Mouse (Mus musculus) cerebellum, adult 11 months (tissue): ENCODE data around the gene Mamstr.

Experiments
- DNase-seq: peaks from one replicate; pipeline ENCODE4 v3.0.0; 2022

Mamstr gene

DNA sequence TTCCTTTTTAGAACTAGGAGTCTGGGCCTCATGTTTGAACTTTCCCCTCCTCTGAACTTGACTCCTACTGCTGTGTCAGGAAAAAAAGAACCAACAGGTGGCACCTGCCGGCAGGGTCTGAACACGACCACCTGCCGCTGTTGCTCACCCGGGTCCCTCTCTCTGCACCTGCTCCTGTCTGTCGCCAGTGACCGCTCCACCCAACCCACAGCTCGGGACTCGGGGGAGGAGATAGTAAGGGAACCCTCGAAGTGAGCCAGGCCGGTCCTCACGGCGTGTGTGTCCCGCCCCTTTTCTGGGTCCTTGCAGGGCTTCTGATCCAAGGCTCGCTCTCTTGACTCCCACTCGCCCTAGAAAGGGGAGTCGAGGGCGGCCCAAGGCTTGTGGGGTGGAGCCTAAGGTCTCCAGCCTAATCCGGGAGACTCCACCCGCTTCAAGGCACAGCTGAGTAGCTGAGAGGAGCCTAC lies at the start of gene Mamstr:
Mamstr (plus strand) TSS at position 417 of the 467 bp plus-strand sequence.
- peak; percentile 49 for DNase-seq

GRCm38 (mm10) chr7:45590874-45591273 lies 48.9 kb upstream of the Mamstr start:
- DNase-seq, result no peak

GRCm38 (mm10) chr7:45591880-45592279 lies 47.9 kb upstream of the Mamstr start:
- no peak for DNase-seq

DNA sequence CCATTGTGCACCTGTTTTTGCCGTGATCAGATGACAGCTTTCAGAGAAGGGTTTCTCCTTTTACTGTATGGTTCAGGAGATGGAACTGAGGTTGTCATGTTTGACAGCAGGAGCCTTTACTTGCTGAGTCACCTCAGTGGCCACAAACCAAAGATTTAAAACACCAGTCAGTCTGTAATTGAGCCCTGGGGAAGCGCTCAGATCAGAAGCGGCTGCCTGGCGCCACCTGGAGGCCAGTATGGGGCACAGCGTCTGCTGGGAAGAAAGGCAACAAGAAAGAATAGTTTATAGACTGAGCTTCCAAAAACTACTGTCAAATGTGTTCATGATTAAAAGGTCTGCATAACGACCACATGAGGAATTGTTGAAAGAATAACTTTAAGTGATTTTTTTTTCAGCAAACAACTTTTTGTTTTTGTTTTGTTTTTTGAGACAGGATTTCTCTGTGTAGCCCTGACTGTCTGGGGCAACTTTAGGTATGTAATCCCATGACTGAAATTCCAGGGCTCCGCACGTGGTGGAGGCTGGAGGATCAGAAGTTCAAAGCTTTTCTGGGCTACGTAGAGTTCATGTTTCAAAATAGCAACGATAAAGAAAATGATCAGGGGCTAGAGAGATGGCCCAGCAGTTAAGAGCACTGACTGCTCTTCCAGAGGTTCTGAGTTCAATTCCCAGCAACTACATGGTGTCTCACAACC lies 46.5 kb upstream of the Mamstr start:
- DNase-seq, result peak; percentile 67

DNA sequence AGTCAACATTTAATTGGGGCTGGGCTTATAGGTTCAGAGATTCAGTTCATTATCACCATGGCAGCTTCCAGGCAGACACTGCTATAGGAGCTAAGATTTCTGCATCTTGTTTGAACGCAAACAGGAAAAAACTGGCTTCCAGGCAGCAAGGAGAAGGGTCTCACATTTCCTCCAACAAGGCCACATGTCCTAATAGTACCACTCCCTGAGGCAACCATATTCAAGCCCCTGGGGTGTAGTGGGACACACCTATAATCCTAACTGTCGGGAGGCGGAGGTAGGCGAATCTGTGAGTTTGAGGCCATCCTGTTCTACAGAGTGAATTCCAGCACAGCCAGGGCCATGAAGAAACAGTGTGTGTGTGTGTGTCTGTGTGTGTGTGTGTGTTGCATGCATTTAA lies 44.6 kb upstream of the Mamstr start:
- no peak for DNase-seq

- no peak for DNase-seq
These were observed 43.7 kb upstream of the Mamstr start for GRCm38 (mm10) chr7:45596107-45596506.

- DNase-seq, result no peak
These were observed 42.8 kb upstream of the Mamstr start for GRCm38 (mm10) chr7:45597013-45597412.

DNA sequence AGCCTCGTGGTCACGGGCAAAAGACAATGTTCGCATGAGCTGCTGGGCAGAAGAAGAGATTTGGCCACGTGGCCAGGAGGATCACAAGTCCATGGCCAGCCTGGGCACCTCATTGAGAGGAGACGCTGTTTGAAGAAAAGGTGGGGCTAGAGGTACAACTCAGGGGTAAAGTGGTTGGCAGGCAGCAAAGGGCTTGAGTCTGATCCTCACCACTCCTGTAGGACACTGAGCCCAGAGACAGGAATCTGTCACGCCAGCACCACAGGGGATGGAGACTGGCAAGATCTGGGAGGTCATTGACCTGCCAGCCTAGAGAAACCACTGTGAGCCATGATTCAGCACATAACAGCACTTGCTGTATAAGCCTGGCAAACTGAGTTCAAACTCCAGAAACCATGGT lies 42.2 kb upstream of the Mamstr start:
- DNase-seq, result no peak

GRCm38 (mm10) chr7:45598960-45599879 lies 40.6 kb upstream of the Mamstr start:
- DNase-seq, result no peak

DNA sequence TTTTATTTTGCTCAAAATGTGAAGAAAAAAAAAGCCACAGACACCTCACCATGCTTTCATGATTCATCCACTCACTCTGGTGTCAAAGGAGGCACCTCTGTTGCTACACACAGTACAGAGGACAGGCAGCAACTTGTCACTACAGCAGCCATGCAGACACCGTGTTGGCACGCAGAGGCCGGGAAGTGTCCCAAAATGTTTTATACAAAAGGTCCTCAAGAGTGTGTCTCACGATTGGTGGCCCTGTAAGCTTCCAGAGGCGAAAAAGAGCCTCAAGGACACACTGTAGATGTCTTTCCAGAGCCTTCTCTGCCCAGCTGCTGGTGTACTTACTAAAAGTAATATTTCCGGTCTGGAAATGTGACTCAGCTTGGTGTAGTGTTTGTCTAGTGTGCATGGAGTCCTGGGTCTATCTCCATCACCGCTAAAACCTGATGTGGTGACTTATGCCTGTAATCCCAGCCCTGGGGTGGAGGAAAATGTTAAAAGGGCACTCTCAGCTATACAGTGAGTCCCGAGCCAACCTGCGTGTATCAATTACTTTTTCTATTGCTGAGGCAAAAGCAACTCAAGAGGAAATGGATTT lies 34.0 kb upstream of the Mamstr start:
- DNase-seq, result no peak

GRCm38 (mm10) chr7:45609511-45609910 lies 30.3 kb upstream of the Mamstr start:
- no peak for DNase-seq

- no peak for DNase-seq
These were observed 23.5 kb upstream of the Mamstr start for GRCm38 (mm10) chr7:45616277-45616676.

DNA sequence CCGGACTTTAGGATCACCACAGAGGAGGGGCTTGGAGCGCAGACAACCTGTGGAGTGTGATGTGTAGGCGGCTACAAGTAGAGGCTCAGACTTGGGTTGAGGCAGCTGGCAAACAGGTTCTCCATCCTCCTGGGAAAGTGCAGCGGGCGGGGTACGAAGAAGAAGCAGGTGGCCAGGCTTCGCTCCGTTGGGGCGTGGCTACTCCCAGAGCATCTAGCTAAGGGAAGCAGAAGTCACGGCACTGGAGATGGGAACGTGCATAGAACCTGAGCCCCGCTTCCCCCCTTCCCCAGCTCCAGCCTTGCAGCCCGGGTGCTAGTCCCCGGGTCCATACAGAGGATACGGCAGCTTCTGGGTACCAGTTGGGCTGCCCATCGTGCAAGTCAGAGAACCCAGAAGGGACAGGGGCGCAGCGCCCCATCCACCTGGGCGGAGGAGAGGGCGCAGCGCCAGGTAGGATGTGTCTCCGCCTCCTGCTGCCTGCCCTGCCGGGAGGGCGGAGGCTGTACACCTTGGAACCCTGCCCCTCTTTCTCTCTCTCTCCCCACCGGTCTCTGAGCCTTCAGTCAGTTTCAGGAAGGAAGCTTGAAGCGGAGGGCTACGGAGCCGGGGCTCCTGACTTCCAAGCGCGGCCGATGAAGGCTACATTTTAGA lies 22.6 kb upstream of the Mamstr start, which contains the start of gene Fut1:
Fut1 (plus strand) TSS at position 248 of the 654 bp plus-strand sequence.
- DNase-seq, result no peak

- DNase-seq, result no peak
These were observed 21.5 kb upstream of the Mamstr start for GRCm38 (mm10) chr7:45618316-45618715.

DNA sequence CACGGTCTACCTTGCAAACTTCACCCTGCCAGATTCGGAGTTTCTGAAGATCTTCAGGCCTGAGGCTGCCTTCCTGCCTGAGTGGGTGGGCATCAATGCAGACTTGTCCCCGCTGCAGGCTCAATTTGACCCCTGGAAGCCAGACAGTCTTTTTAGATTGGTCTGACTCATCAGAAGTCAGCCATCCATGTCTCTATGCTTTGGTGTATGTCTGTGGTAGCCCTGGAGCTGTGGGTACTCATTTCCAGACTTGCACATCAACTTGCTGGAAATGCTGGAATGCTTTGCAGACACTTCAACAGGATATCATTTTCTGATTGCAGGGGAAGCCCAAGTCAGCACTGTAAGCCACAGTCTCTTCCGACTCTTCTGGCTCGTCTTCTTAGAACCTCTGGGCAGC lies 20.2 kb upstream of the Mamstr start:
- no peak for DNase-seq

DNA sequence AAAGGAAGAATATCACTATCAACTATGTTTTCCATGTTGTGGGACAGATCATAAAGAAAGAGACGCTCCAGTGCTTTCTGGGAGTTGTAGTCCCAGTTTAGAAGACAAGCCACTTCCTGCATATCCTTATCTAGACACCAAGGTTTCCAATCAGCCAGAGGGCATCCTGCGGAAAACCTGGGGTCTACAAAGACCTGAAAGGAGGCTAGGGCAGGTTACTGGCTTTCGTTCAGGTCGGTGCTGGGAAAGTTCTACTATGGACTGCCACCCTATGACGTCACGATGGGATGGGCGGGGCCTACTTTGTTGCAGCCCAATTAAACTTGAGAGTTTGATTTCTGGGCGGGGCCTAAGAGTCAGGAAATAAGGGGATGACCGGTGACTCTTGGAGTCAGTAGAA lies 18.3 kb upstream of the Mamstr start, which contains the start of gene Izumo1:
Izumo1 (plus strand) TSS at position 369 of the 400 bp plus-strand sequence.
- no peak for DNase-seq

DNA sequence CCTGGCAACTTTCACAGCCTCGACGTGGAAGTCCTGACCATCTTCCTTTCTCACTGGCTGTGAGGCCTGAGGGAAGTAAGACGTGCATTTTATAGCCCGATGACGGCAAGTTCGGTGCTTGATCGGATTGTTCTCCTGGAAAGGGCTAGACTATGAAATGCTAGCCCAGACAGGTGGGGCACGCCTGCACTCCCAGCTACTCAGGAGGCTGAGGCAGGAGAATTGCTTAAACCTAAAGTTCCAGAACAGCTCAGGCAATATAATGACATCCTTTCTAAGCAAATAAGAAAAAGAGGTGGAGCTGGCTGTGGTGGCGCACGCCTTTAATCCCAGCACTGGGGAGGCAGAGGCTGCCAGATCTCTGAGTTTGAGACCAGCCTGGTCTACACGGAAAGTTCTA lies 16.3 kb upstream of the Mamstr start:
- no peak for DNase-seq

DNA sequence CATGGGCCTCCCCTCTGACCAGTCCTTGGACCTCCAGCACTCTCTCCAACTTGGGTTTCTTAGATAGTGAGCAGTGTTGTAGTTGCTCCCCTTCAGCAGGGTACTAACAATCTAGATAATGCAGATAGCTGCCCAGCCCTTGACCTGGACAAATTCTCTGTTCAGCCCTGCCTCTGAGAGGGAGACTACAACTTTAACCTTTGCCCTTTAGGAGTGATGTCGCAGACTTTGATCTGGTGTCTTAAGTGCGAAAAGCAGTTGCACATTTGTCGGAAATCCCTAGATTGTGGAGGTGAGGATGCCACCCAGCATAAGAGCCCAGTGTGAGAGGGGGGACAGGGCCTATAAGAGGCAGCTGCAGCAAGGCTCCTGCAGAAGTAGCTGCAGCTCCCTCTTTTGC lies 15.1 kb upstream of the Mamstr start:
- no peak for DNase-seq

- no peak for DNase-seq
These were observed 14.3 kb upstream of the Mamstr start for GRCm38 (mm10) chr7:45625481-45625880.

DNA sequence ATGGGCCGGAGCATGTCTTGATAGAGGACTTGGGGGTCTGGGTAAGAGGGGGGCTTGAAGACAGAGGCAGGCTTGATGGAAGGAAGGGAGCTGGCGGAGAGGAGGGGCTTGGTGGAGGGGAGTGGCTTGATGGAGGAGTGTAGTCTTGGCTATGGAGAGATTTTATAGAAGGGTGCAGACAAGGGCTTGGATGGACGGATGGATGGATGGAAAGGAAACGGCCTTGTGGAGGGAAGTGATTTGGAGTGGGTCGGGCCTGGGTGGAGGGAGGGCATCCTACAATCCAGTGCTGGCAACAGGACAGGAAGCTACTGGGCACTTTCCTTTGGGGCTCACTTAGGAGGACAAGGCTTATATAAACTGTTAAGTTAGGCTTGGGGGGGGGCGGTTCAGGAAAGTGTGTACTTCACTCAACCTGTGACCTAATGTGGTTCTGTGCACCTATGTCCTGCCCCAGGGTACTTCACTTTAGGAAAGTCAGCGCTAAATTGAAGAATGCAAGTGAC lies 13.2 kb upstream of the Mamstr start:
- no peak for DNase-seq

DNA sequence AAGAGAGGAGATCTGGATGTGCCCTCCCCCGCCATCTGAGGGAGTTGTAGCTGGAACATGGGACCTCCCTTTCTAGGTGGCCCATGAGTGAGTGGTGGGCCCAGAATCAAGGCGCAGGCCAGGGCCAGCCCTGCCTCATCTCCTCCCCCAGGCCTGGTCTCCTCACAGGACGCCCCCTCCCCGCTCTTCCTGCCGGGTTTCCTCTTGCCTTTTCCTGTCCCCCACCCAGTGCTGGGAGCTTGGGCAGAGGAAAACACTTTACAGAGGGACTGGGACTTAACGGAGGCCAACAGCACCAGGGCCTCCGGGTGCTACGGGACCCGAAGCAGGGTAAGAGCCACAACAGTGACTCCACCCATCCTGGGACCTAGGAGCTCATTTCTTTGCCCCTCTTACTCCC lies 12.5 kb upstream of the Mamstr start, which contains the start of gene Rasip1:
Rasip1 (plus strand) TSS at position 228 of the 400 bp plus-strand sequence.
- DNase-seq, result no peak
